In genomic region chr13:46357037-46357436, GRCm38 (mm10) we compare ENCODE assay signal across 20 mouse cellular contexts.
DNase-seq lines count a peak whose midpoint lies in the region; ATAC-seq and TF ChIP-seq lines count a peak whose summit lies in the region.
"Had no signal": no experiment of that assay in that cellular context is flagged by ENCODE, and none has a peak within 500 bp of the region (broad histone marks: within the 10 kb centered on the region; RNA-seq: fewer than 3 reads in every experiment).

No protein-coding gene starts in this region.

- H3K9me3 ChIP-seq in midbrain, embryonic 13.5 days = no peaks in the 10 kb centered on the region
- H3K9me3 ChIP-seq: embryonic facial prominence, embryonic 12.5 days; forebrain, embryonic 15.5 days; heart, embryonic 13.5 days; hindbrain, embryonic 12.5 days; kidney, embryonic 15.5 days had no signal

- no peak for ATAC-seq in midbrain, embryonic 13.5 days
- ATAC-seq: forebrain, embryonic 15.5 days; hindbrain, embryonic 16.5 days; inflammation-experienced regulatory T-cells, adult 6 months; Patski had no signal

- H3K27me3 ChIP-seq in cerebellum, adult 2 months (ENCODE audit: control insufficient read depth, insufficient read depth, low read length) = no peaks in the 10 kb centered on the region
- no peaks in the 10 kb centered on the region for H3K27me3 ChIP-seq in midbrain, embryonic 13.5 days
- H3K27me3 ChIP-seq: embryonic facial prominence, embryonic 12.5 days; forebrain, embryonic 15.5 days; heart, embryonic 13.5 days; kidney, embryonic 15.5 days had no signal

- no peak overlapping the region for H3K4me2 ChIP-seq in midbrain, embryonic 13.5 days (replicated peaks)
- H3K4me2 ChIP-seq: embryonic facial prominence, embryonic 12.5 days; forebrain, embryonic 15.5 days; heart, embryonic 13.5 days; hindbrain, embryonic 12.5 days; kidney, embryonic 15.5 days had no signal

- H3K36me3 ChIP-seq in midbrain, embryonic 13.5 days = no peaks in the 10 kb centered on the region
- H3K36me3 ChIP-seq: embryonic facial prominence, embryonic 12.5 days; forebrain, embryonic 15.5 days; heart, embryonic 13.5 days; hindbrain, embryonic 12.5 days; kidney, embryonic 15.5 days had no signal

- no peaks in the 10 kb centered on the region for H3K4me1 ChIP-seq in cerebellum, adult 2 months (ENCODE audit: control insufficient read depth, insufficient read depth, low read length)
- H3K4me1 ChIP-seq in cortical plate, adult 2 months (ENCODE audit: control insufficient read depth, insufficient read depth, low read length) = no peaks in the 10 kb centered on the region; the same call in 1 of the 2 replicates
- H3K4me1 ChIP-seq in midbrain, embryonic 13.5 days (replicated peaks) = peaks cover 18% of the 10 kb centered on the region
- H3K4me1 ChIP-seq: embryonic facial prominence, embryonic 12.5 days; kidney, embryonic 15.5 days had no signal

- TF ChIP-seq POLR2A in cerebellum, adult 2 months (IDR thresholded peaks at IDR 0.05; ENCODE audit: borderline replicate concordance, insufficient read depth, low read length) = no peak
- TF ChIP-seq POLR2A in cortical plate, adult 2 months (IDR thresholded peaks at IDR 0.05; ENCODE audit: extremely low read depth, insufficient read depth, low read length) = no peak

- WGBS in cerebellum, adult 2 months = 89% methylated on average over 9 of the region's 9 CpGs
- 93% methylated on average over 9 of the region's 9 CpGs for WGBS in midbrain, embryonic 13.5 days

- H3K9ac ChIP-seq in midbrain, embryonic 13.5 days (replicated peaks) = no peak overlapping the region
- H3K9ac ChIP-seq: embryonic facial prominence, embryonic 12.5 days; forebrain, embryonic 15.5 days; heart, embryonic 13.5 days; hindbrain, embryonic 12.5 days; kidney, embryonic 15.5 days had no signal

- no peak overlapping the region for H3K27ac ChIP-seq in cerebellum, adult 2 months (ENCODE audit: insufficient read depth, low read length)
- no peak overlapping the region for H3K27ac ChIP-seq in cortical plate, adult 2 months (ENCODE audit: insufficient read depth, low read length)
- H3K27ac ChIP-seq in midbrain, embryonic 13.5 days = no peak overlapping the region
- H3K27ac ChIP-seq: embryonic facial prominence, embryonic 12.5 days; forebrain, embryonic 15.5 days; heart, embryonic 13.5 days; hindbrain, embryonic 12.5 days; kidney, embryonic 15.5 days had no signal

- DNase-seq in cerebellum, adult 2 months = no peak
- DNase-seq in cerebellum, adult 8-10 months = no peak
- peak; percentile 18 to 25 for DNase-seq in heart, adult 18-20 months
- no peak for DNase-seq in heart, postnatal 25 days (ENCODE audit: low spot score)
- DNase-seq in heart, postnatal 4 days = peak; percentile 16
- DNase-seq in heart, postnatal 10 days = no peak
- DNase-seq: adrenal gland, adult 2 months; adrenal gland, postnatal 25 days; cerebellum, adult 18-20 months; kidney, adult 2 months had no signal

- no peak overlapping the region for H3K4me3 ChIP-seq in cerebellum, adult 2 months (replicated peaks; ENCODE audit: insufficient read depth, low read depth, low read length)
- H3K4me3 ChIP-seq in cortical plate, adult 2 months (ENCODE audit: insufficient read depth, low read length) = no peak overlapping the region
- no peak overlapping the region for H3K4me3 ChIP-seq in midbrain, embryonic 13.5 days (replicated peaks)
- H3K4me3 ChIP-seq: embryonic facial prominence, embryonic 12.5 days; forebrain, embryonic 15.5 days; heart, embryonic 13.5 days; hindbrain, embryonic 12.5 days; kidney, embryonic 15.5 days had no signal

- intact Hi-C loops in heart, postnatal 25 days (cut with DNase I) = no loop called here
- intact Hi-C loops in heart, postnatal 10 days (cut with DNase I) = loop anchor here (5.0 kb wide), 1 partner anchor 305 kb away; no protein-coding TSS in a partner anchor

- peak; percentile 7; the same call in 1 of the 2 replicates for TF ChIP-seq CTCF in cerebellum, adult 2 months (IDR thresholded peaks at IDR 0.05; ENCODE audit: borderline replicate concordance, insufficient read depth, low read depth, low read length)
- peak; percentile 26; the same call in 1 of the 2 replicates for TF ChIP-seq CTCF in cortical plate, adult 2 months (IDR thresholded peaks at IDR 0.05; ENCODE audit: extremely low read depth, insufficient read depth, low read length)

Comparison
In these comparisons a context has a peak if more than half of its experiments do, and no peak if none do; other contexts are left out.
1. DNase-seq: peak in heart, adult 18-20 months (2 of 2) and heart, postnatal 4 days (single experiment); none in cerebellum, adult 2 months (0 of 2), cerebellum, adult 8-10 months (single experiment), heart, postnatal 25 days (single experiment) and heart, postnatal 10 days (0 of 2).